Mouse (Mus musculus) neural tube, embryonic 11.5 days (tissue): ENCODE results near the gene Lingo2. TPM values are rescaled to one million over a fixed set of nuclear protein-coding genes. Genes with fewer than 3 reads are reported as not detected.

Experiments
- ATAC-seq: fragments of 200-750 bp; cut with Nextera tagmentation; 2 replicates; pipeline ENCODE4 v1.8.0; 2017; ENCODE audit warnings: moderate number of reproducible peaks, mild to moderate bottlenecking, moderate TSS enrichment, moderate library complexity; ENCODE audit not compliant: insufficient read depth, low FRiP score, low TSS enrichment
- DNase-seq: peaks from one replicate; pipeline ENCODE4 v3.0.0-alpha.2; 2015; ENCODE audit warnings: low spot score
- H3K27ac ChIP-seq: fragments of 300-500 bp; sonication (generic); 2 replicates; pipeline ENCODE4 v1.5.1; 2014; ENCODE audit warnings: low read depth, mild to moderate bottlenecking, low read length
- H3K27me3 ChIP-seq: fragments of 300-500 bp; sonication (generic); 2 replicates; pipeline ENCODE4 v1.6.1; 2014; ENCODE audit warnings: mild to moderate bottlenecking, low read length, mixed read lengths; ENCODE audit not compliant: control insufficient read depth, insufficient read depth
- H3K36me3 ChIP-seq: fragments of 300-500 bp; sonication (generic); 2 replicates; pipeline ENCODE4 v1.6.1; 2014; ENCODE audit warnings: mild to moderate bottlenecking, low read length, moderate library complexity, mixed read lengths; ENCODE audit not compliant: control insufficient read depth, insufficient read depth
- H3K4me1 ChIP-seq: fragments of 300-500 bp; sonication (generic); 2 replicates; pipeline ENCODE4 v1.6.1; 2014; ENCODE audit warnings: low read length, mixed read lengths; ENCODE audit not compliant: control insufficient read depth, insufficient read depth
- H3K4me2 ChIP-seq: fragments of 300-500 bp; sonication (generic); 2 replicates; pipeline ENCODE4 v1.6.1; 2014; ENCODE audit warnings: low read depth, mild to moderate bottlenecking, moderate library complexity
- H3K4me3 ChIP-seq: fragments of 300-500 bp; sonication (generic); 2 replicates; pipeline ENCODE4 v1.5.1; 2014; ENCODE audit warnings: low read depth, low read length
- H3K9ac ChIP-seq: fragments of 300-500 bp; sonication (generic); 2 replicates; pipeline ENCODE4 v1.6.1; 2014; ENCODE audit warnings: mild to moderate bottlenecking, low read length
- H3K9me3 ChIP-seq: fragments of 300-500 bp; sonication (generic); 2 replicates; pipeline ENCODE4 v1.6.1; 2016; ENCODE audit warnings: low read length; ENCODE audit not compliant: control insufficient read depth
- WGBS: fragments of 180-500 bp; shearing (Covaris S2); extraction: QIAGEN DNeasy Blood & Tissue Kit; methylation state at CpG from one replicate; pipeline ENCODE4 v1.1.7; 2014; 5-methylcytosine and 5-hydroxymethylcytosine counted together
- polyA plus RNA-seq: library from polyadenylated mRNA; unstranded; fragments of >200 nt; fragmentation: Nextera tagmentation; extraction: Ambion mirVana; gene quantifications from 2 replicates; pipeline ENCODE4 v1.2.1, GENCODE M21; 2014

The Lingo2 gene
- polyA plus RNA-seq, 1 experiment from 2014 or later, result 2.5 TPM

DNA sequence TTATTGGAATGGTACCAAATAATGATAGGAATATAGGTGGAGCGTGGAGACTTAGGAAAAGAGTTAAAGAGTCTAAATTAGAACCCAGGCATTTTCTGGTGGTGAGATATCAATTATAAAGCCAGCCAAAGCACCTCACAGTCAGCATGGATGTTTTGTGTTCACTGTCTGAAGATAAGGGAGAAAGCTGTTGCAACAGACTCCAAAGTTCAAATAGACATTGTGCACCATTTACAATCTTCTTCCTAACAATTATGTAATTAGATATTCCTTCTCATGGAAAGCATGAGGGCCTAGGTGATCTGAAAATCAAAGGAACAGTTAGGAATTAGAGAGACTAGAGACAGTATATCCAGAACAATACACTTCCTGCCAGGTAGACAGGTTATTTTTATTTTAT is 1136.8 kb downstream of the Lingo2 start:
- H3K4me1 ChIP-seq, result no peaks in the 10 kb centered on the region
- no peak overlapping the region for H3K4me2 ChIP-seq
- H3K27me3 ChIP-seq, result no peaks in the 10 kb centered on the region
- WGBS, result 86% methylated on average over 1 of the region's 1 CpGs
- H3K4me3 ChIP-seq, result no peak overlapping the region
- no peak overlapping the region for H3K9ac ChIP-seq
- DNase-seq, result no peak
- no peak overlapping the region for H3K27ac ChIP-seq
- no peak for ATAC-seq
- H3K9me3 ChIP-seq, result no peaks in the 10 kb centered on the region
- no peaks in the 10 kb centered on the region for H3K36me3 ChIP-seq

DNA sequence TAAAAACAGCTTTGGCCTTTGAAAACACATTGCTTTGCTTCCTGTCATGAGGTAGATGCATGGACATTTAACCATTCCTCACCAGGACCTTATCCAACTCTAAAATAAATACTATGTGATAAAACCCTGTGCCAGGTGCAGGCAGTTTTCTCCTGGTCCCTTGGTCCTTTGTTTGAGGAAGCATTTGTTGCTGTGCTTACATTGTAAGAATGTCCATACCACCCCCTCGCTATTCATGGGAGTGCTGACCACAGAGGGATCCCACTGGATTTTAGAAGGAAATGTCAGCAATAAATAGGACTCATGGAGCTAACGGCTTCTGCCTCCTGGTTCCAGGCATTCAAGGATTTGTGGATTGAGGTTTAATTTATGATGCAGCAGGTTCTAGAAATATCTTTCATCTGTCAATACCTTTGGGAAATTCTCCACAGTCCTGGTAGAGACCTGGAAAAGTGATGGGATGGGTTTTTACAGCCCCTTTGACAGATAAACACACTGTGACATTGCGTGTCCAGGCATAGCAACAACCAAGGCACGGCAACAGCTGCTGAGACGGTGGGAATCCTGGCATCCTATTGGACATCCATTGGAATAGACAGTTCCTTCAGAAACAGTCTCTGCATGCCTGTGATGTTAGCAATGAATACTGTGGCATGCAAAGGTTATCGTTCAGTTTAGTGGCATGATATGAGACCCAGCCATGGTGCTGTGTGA is 1143.9 kb downstream of the Lingo2 start:
- H3K4me2 ChIP-seq, result no peak overlapping the region
- no peaks in the 10 kb centered on the region for H3K36me3 ChIP-seq
- peak; percentile 77 for ATAC-seq
- H3K9ac ChIP-seq, result no peak overlapping the region
- no peak for DNase-seq
- no peak overlapping the region for H3K4me3 ChIP-seq
- H3K9me3 ChIP-seq, result no peaks in the 10 kb centered on the region
- H3K4me1 ChIP-seq, result no peaks in the 10 kb centered on the region
- no peaks in the 10 kb centered on the region for H3K27me3 ChIP-seq
- H3K27ac ChIP-seq, result no peak overlapping the region
- WGBS, result 51% methylated on average over 6 of the region's 6 CpGs

DNA sequence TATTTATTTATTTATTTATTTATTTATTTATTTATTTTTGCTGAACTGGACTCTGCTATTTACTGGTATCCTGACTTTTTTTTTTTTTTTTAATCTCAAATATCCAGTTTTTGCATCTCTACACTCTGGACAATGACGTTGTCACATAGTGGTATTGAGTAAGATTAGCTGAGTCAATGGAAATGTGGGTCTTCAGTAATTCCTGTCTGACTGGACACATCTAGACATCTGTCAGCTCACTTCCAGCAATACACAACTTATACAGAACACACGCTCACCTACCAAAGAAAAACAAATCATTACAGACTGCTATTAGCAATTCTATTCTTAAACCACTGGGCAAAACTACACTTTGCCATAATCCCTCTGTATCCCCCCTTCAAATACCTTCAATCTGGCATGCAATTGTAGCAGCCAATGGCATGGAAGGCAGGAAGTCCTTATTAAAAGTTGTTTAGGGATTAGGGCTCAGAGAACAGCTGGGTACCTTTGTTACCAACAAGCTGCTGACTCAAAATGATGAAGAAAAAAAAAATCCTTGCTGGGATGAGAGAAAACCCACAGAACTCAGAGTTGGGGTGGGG is 1144.6 kb downstream of the Lingo2 start:
- Histone ChIP-seq H3K9ac (no peak overlapping the region), H3K27me3 (no peaks in the 10 kb centered on the region), H3K4me2 (no peak overlapping the region), H3K27ac (no peak overlapping the region), H3K9me3 (no peaks in the 10 kb centered on the region), H3K4me3 (no peak overlapping the region), H3K4me1 (no peaks in the 10 kb centered on the region), H3K36me3 (no peaks in the 10 kb centered on the region)
- DNase-seq (no peak), ATAC-seq (no peak)
- 87% methylated on average over 2 of the region's 2 CpGs for WGBS

DNA sequence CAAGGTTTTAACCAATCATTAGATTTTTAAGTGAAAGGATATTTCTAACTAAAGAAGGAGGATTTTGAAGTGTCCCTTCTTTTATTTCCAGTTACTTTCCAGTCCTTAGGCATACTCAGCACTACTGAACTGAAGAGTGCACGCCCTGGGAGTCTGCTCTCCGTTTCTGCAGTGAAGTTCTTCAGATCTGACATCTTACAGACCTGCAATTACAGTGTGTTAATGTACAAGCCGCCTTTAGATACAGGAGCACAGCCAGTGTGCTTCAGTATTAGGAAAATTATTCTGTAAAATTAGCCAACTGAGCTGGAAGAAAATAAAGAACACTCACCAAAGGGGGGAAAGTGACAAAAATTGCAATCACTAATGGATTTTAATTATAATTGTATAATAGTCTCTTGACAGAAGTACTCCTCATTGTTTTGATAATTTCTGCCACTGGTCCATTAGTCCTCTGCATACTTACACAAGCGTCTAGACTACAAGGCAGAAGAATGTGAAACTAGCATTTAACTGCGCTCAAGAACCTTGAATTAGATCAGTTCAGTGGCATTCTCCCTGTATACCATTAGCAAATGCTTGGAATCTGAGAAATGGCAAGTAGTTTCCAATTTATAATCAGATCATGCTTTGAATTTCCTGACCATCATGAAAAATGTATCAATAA is 1167.2 kb downstream of the Lingo2 start:
- 85% methylated on average over 5 of the region's 5 CpGs for WGBS
- Histone ChIP-seq H3K27ac (no peak overlapping the region), H3K4me2 (no peak overlapping the region), H3K27me3 (no peaks in the 10 kb centered on the region), H3K36me3 (no peaks in the 10 kb centered on the region), H3K9me3 (no peaks in the 10 kb centered on the region), H3K4me1 (no peaks in the 10 kb centered on the region), H3K4me3 (no peak overlapping the region), H3K9ac (no peak overlapping the region)
- no peak for DNase-seq
- ATAC-seq, result no peak

DNA sequence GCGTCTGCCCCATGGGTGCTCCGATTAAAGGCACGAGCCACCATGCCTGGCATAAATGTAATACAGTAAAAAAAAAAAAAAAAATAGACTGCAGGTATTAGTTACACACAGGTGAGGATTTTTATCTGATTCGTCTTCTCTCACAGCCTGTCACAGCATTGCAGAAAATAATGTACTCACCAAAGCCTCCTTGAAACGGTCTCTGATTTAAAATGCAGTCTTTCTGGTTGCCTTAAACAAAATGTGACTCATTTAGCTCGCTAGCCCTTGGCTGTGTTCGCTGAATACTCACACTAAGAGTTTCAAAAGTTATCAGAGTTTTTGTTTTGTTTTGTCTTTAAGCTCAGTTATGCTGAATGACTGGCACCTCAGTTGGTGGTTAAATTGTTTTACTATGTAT is 1180.7 kb downstream of the Lingo2 start:
- Histone ChIP-seq H3K36me3 (no peaks in the 10 kb centered on the region), H3K9ac (no peak overlapping the region), H3K27me3 (no peaks in the 10 kb centered on the region), H3K4me1 (no peaks in the 10 kb centered on the region), H3K27ac (no peak overlapping the region), H3K4me3 (no peak overlapping the region), H3K9me3 (no peaks in the 10 kb centered on the region), H3K4me2 (no peak overlapping the region)
- no peak for ATAC-seq
- DNase-seq, result no peak
- 83% methylated on average over 7 of the region's 7 CpGs for WGBS

DNA sequence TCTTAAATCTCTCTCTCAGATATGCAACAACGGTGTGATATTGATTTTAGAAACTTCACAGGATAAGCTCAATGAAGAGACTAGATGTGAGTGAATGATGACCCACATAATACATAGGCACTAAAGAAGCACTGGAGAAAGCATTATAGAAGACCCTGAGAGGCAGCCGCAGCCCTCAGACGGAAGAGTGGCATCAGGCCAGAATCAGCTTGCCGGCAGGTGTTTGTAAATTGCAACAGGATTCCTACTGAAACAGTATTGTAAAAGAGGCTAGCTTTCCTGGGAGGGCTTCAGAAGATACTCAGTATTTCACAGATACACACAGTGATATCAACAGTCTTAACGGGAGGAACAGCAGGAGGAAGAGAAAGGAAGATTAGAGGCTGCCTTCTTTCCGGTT is 1184.6 kb downstream of the Lingo2 start:
- Histone ChIP-seq H3K4me2 (no peak overlapping the region), H3K36me3 (no peaks in the 10 kb centered on the region), H3K9me3 (no peaks in the 10 kb centered on the region), H3K4me3 (no peak overlapping the region), H3K9ac (no peak overlapping the region), H3K27ac (no peak overlapping the region), H3K4me1 (no peaks in the 10 kb centered on the region), H3K27me3 (no peaks in the 10 kb centered on the region)
- ATAC-seq, result no peak
- no peak for DNase-seq
- WGBS, result 89% methylated on average over 6 of the region's 6 CpGs

DNA sequence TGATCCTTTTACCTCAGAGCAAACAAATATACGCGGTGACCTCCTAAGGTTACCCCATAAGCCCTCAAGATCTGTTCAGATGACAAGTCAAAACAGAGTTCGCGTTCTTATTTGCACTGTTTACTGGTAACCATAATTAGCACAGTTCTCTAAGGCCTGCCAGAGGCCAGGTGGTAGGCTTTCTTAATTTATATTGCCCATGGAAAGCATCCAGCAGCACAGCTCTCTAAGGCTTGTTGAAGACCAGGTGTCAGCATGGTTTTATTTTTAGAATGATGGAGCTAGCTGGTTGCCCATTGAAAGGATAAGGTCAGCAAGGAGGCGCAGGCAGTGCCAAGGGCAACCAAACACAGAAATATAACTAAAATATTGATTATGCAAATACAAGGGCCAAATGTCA is 1190.4 kb downstream of the Lingo2 start:
- H3K4me3 ChIP-seq, result no peak overlapping the region
- DNase-seq (no peak), ATAC-seq (no peak)
- no peak overlapping the region for H3K4me2 ChIP-seq
- no peaks in the 10 kb centered on the region for H3K4me1 ChIP-seq
- H3K9me3 ChIP-seq, result no peaks in the 10 kb centered on the region
- H3K27me3 ChIP-seq, result no peaks in the 10 kb centered on the region
- no peaks in the 10 kb centered on the region for H3K36me3 ChIP-seq
- H3K27ac ChIP-seq, result no peak overlapping the region
- WGBS, result 88% methylated on average over 5 of the region's 5 CpGs
- no peak overlapping the region for H3K9ac ChIP-seq

DNA sequence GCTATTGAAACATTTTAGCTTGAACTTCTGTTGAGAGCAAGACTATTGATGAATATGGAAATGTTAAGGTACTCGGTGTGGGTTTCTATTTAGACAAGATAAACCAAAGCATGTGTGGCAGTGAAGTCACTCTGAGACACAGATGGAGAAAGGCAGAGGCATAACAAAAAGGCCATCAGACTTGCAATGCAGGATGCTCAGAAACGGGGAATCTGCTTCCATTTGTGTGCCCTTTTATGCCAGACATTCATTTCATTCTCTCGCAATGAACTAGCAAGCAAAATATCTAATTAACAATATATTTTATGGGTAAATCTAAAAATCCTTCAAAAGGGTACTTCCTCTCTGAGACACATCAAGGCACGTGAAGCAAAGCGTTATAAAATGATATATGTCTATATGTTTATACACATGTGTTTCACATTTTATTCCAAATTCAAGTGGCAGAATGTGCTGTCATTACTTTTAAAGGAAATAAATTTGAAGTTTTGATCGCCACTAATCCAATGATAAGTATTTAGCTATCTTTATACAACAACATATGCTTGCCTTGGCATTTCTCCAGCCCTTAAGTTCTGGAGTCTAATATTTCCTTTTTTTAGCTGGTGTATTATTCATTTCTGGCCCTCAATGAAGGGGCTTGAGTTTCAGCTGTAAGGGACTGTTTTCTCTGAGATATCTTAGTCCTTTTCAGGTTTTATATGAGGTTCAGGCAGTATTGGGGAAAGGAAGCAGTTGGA is 1199.3 kb downstream of the Lingo2 start:
- Histone ChIP-seq H3K4me3 (no peak overlapping the region), H3K4me2 (no peak overlapping the region), H3K27ac (no peak overlapping the region), H3K4me1 (no peaks in the 10 kb centered on the region), H3K9ac (no peak overlapping the region), H3K36me3 (no peaks in the 10 kb centered on the region), H3K9me3 (no peaks in the 10 kb centered on the region), H3K27me3 (no peaks in the 10 kb centered on the region)
- 84% methylated on average over 6 of the region's 6 CpGs for WGBS
- ATAC-seq (no peak), DNase-seq (no peak)
